Mouse (Mus musculus) MEL (cell line): Measurements from ENCODE around the gene Gramd4. TPM values are rescaled to one million over a fixed set of nuclear protein-coding genes. Genes with fewer than 3 reads are reported as not detected.

Source experiments
- DNase-seq: peaks from one replicate; pipeline ENCODE4 v3.0.0; 2011; ENCODE audit warnings: low read depth, low spot score
- H3K27ac ChIP-seq: 2 replicates; pipeline ENCODE4 v1.5.1; 2012; ENCODE audit warnings: low read depth, mild to moderate bottlenecking, control low read depth, low read length, moderate library complexity; ENCODE audit not compliant: control insufficient read depth
- H3K27me3 ChIP-seq, 2 experiments: fragments of 150-350 bp in 1 of 2; sonication (generic) in 1 of 2; 2 replicates each; pipeline ENCODE4 v1.6.1; 2012; ENCODE audit warnings: low read length in 2 of 2, mild to moderate bottlenecking in 2 of 2, improper control_type of control experiment in 1 of 2, moderate library complexity in 1 of 2; ENCODE audit not compliant: insufficient read depth in 2 of 2, control insufficient read depth in 1 of 2
- H3K36me3 ChIP-seq, 2 experiments: 2 replicates each; pipeline ENCODE4 v1.6.1; 2012 to 2014; ENCODE audit warnings: low read length in 2 of 2, improper control_type of control experiment in 1 of 2, inconsistent platforms in 1 of 2, mild to moderate bottlenecking in 1 of 2; ENCODE audit not compliant: insufficient read depth in 2 of 2, control insufficient read depth in 1 of 2
- H3K4me1 ChIP-seq, 2 experiments: fragments of 150-350 bp in 1 of 2; sonication (generic) in 1 of 2; 2 replicates each; pipeline ENCODE4 v1.6.1; 2012; ENCODE audit warnings: low read length in 2 of 2, improper control_type of control experiment in 1 of 2, mild to moderate bottlenecking in 1 of 2; ENCODE audit not compliant: insufficient read depth in 2 of 2, control insufficient read depth in 1 of 2
- H3K4me3 ChIP-seq, 2 experiments: fragments of 150-350 bp in 1 of 2; sonication (generic) in 1 of 2; 2 replicates each; pipeline ENCODE4 v1.5.1; 2012; ENCODE audit warnings: low read depth in 2 of 2, low read length in 2 of 2, mild to moderate bottlenecking in 2 of 2, moderate library complexity in 2 of 2, control low read depth in 1 of 2, improper control_type of control experiment in 1 of 2; ENCODE audit not compliant: control insufficient read depth in 1 of 2, insufficient read depth in 1 of 2
- H3K79me2 ChIP-seq: 2 replicates; pipeline ENCODE4 v1.6.1; 2012; ENCODE audit warnings: mild to moderate bottlenecking, low read length, moderate library complexity; ENCODE audit not compliant: control insufficient read depth, poor library complexity, insufficient read depth
- H3K9ac ChIP-seq: 2 replicates; pipeline ENCODE4 v1.6.1; 2012; ENCODE audit warnings: low read depth, mild to moderate bottlenecking, control low read depth, low read length, moderate library complexity; ENCODE audit not compliant: control insufficient read depth, poor library complexity, severe bottlenecking
- H3K9me3 ChIP-seq: fragments of 150-350 bp; sonication (generic); replicated peaks from 2 replicates; pipeline ENCODE4 v1.6.1; 2012; ENCODE audit warnings: mild to moderate bottlenecking, low read length, improper control_type of control experiment, moderate library complexity; ENCODE audit not compliant: insufficient read depth
- CTCF ChIP-seq, 3 experiments: IDR thresholded peaks in 2 of 3; conservative IDR thresholded peaks in 1 of 3; 2 replicates each; pipeline ENCODE4 v1.5.1; 2011 to 2012; ENCODE audit warnings: low read length in 3 of 3, low read depth in 2 of 3, mild to moderate bottlenecking in 2 of 3, improper control_type of control experiment in 1 of 3, inconsistent platforms in 1 of 3, mixed read lengths in 1 of 3, moderate library complexity in 1 of 3; ENCODE audit not compliant: control insufficient read depth in 1 of 3, insufficient read depth in 1 of 3, poor library complexity in 1 of 3, severe bottlenecking in 1 of 3
- E2F4 ChIP-seq: IDR thresholded peaks from 2 replicates; pipeline ENCODE4 v1.6.1; 2011; ENCODE audit warnings: low read depth, low read length, improper control_type of control experiment, borderline replicate concordance
- EP300 ChIP-seq, 2 experiments: IDR thresholded peaks; 2 replicates each; pipeline ENCODE4 v1.6.1; 2011; ENCODE audit warnings: improper control_type of control experiment in 2 of 2, low read length in 2 of 2, low read depth in 1 of 2, mild to moderate bottlenecking in 1 of 2
- ETS1 ChIP-seq: IDR thresholded peaks from 2 replicates; pipeline ENCODE4 v1.6.1; 2012; ENCODE audit warnings: low read depth, mild to moderate bottlenecking, inconsistent platforms, low read length, improper control_type of control experiment, moderate library complexity
- GABPA ChIP-seq: IDR thresholded peaks from 2 replicates; pipeline ENCODE4 v1.6.1; 2012; ENCODE audit warnings: low read depth, mild to moderate bottlenecking, inconsistent platforms, low read length, improper control_type of control experiment, moderate library complexity
- GATA1 ChIP-seq: IDR thresholded peaks from 2 replicates; pipeline ENCODE4 v1.6.1; 2011; ENCODE audit warnings: low read depth, low read length, improper control_type of control experiment
- MAFK ChIP-seq: IDR thresholded peaks from 2 replicates; pipeline ENCODE4 v1.6.1; 2011; ENCODE audit warnings: low read depth, mild to moderate bottlenecking, low read length, improper control_type of control experiment, borderline replicate concordance
- MAX ChIP-seq: IDR thresholded peaks from 2 replicates; pipeline ENCODE4 v1.6.1; 2011; ENCODE audit warnings: low read length, improper control_type of control experiment
- MAZ ChIP-seq: IDR thresholded peaks from 2 replicates; pipeline ENCODE4 v1.6.1; 2012; ENCODE audit warnings: low read depth, mild to moderate bottlenecking, inconsistent platforms, low read length, improper control_type of control experiment
- MYB ChIP-seq: IDR thresholded peaks from 2 replicates; pipeline ENCODE4 v1.6.1; 2011; ENCODE audit warnings: mild to moderate bottlenecking, low read depth, low read length, improper control_type of control experiment
- NRF1 ChIP-seq: IDR thresholded peaks from 2 replicates; pipeline ENCODE4 v1.6.1; 2014; ENCODE audit warnings: low read depth, mild to moderate bottlenecking, inconsistent platforms, low read length, improper control_type of control experiment, moderate library complexity; ENCODE audit not compliant: poor library complexity, insufficient read depth, severe bottlenecking
- POLR2A ChIP-seq, 2 experiments: IDR thresholded peaks; 2 replicates each; pipeline ENCODE4 v1.6.1; 2011 to 2012; ENCODE audit warnings: low read length in 2 of 2, mild to moderate bottlenecking in 2 of 2, control low read depth in 1 of 2, improper control_type of control experiment in 1 of 2, low read depth in 1 of 2, moderate library complexity in 1 of 2; ENCODE audit not compliant: control insufficient read depth in 1 of 2, insufficient read depth in 1 of 2, poor library complexity in 1 of 2
- POLR2AphosphoS5 ChIP-seq: IDR thresholded peaks from 2 replicates; pipeline ENCODE4 v1.6.1; 2012; ENCODE audit warnings: low read depth, borderline replicate concordance, mild to moderate bottlenecking, inconsistent platforms, low read length, moderate library complexity, mixed read lengths
- SMC3 ChIP-seq: IDR thresholded peaks from 2 replicates; pipeline ENCODE4 v1.6.1; 2011; ENCODE audit warnings: low read depth, low read length, improper control_type of control experiment
- ZKSCAN1 ChIP-seq: IDR thresholded peaks from 2 replicates; pipeline ENCODE4 v1.6.1; 2012; ENCODE audit warnings: low read depth, mild to moderate bottlenecking, inconsistent platforms, low read length, improper control_type of control experiment, moderate library complexity
- polyA plus RNA-seq, 2 experiments: library from polyadenylated mRNA; stranded (reverse) in 1 of 2; unstranded in 1 of 2; fragments of >175 nt in 1 of 2; fragments of >200 nt in 1 of 2; gene quantifications; 2 replicates each; pipeline versions ENCODE4 v1.2.1 to v1.2.4; 2012; ENCODE audit warnings: low replicate concordance in 2 of 2, low read depth in 1 of 2; ENCODE audit not compliant: insufficient read length in 2 of 2, insufficient read depth in 1 of 2, missing spikeins in 1 of 2
- total RNA-seq: library from RNA; depleted of rRNA; stranded (reverse); fragments of 300-350 nt; gene quantifications from 2 replicates; pipeline ENCODE4 v1.2.3, GENCODE M21; 2012

Gene Gramd4
- total and polyA plus RNA-seq, 3 experiments = 35.2 to 43.1 (median 38.0) TPM

GRCm38 (mm10) chr15:86018753-86019512 is 38.6 kb upstream of the Gramd4 start:
- peak; percentile 54 for DNase-seq
- H3K27me3 ChIP-seq = no peaks in the 10 kb centered on the region

GRCm38 (mm10) chr15:86020008-86020407 is 37.5 kb upstream of the Gramd4 start:
- no peak overlapping the region for H3K4me3 ChIP-seq
- no peaks in the 10 kb centered on the region; the same call in 1 of the 2 replicates for H3K79me2 ChIP-seq
- peaks cover 0 to 14% of the 10 kb centered on the region in 2 experiments; a peak in 2 of 4 replicates for H3K36me3 ChIP-seq
- no peak for TF ChIP-seq ETS1
- no peak for TF ChIP-seq NRF1
- no peak for TF ChIP-seq MAX
- TF ChIP-seq ZKSCAN1 = no peak
- no peak for TF ChIP-seq MYB
- TF ChIP-seq CTCF (IDR thresholded peaks at IDR 0.05 in 2 of 3, conservative IDR thresholded peaks at IDR 0.05 in 1 of 3; ENCODE audit: control insufficient read depth in 1 of 3, insufficient read depth in 1 of 3, low read depth in 2 of 3, low read length in 3 of 3, poor library complexity in 1 of 3, severe bottlenecking in 1 of 3) = no peak
- peaks cover 13 to 40% of the 10 kb centered on the region in 2 experiments for H3K4me1 ChIP-seq
- no peak overlapping the region for H3K9ac ChIP-seq
- no peak overlapping the region for H3K27ac ChIP-seq
- DNase-seq = no peak
- no peaks in the 10 kb centered on the region for H3K9me3 ChIP-seq
- H3K27me3 ChIP-seq = no peaks in the 10 kb centered on the region

More at GRCm38 (mm10) chr15:86018753-86019512, 38.6 kb upstream of the Gramd4 start:
- H3K4me1 ChIP-seq = peaks cover 15 to 38% of the 10 kb centered on the region in 2 experiments
- no peaks in the 10 kb centered on the region; the same call in 1 of the 2 replicates for H3K79me2 ChIP-seq
- H3K9ac ChIP-seq = no peak overlapping the region
- H3K36me3 ChIP-seq = peaks cover 0 to 15% of the 10 kb centered on the region in 2 experiments; a peak in 2 of 4 replicates
- no peak overlapping the region for H3K27ac ChIP-seq
- no peak overlapping the region for H3K4me3 ChIP-seq
- no peaks in the 10 kb centered on the region for H3K9me3 ChIP-seq
- no peak for TF ChIP-seq POLR2AphosphoS5
- peak; percentile 32; the same call in 1 of the 2 replicates for TF ChIP-seq GABPA
- no peak for TF ChIP-seq GATA1
- TF ChIP-seq POLR2A (IDR thresholded peaks at IDR 0.05; ENCODE audit: control insufficient read depth in 1 of 2, insufficient read depth in 1 of 2, low read depth in 1 of 2, low read length in 2 of 2, poor library complexity in 1 of 2) = no peak
- peak; percentile 20 for TF ChIP-seq SMC3
- TF ChIP-seq EP300 (IDR thresholded peaks at IDR 0.05; ENCODE audit: low read depth in 1 of 2, low read length in 2 of 2) = no peak
- peak; percentile 64 for TF ChIP-seq MAFK
- TF ChIP-seq E2F4 = no peak
- TF ChIP-seq MAZ = no peak
- peak; percentile 21 to 56 (median 36); a peak in 4 of 6 replicates for TF ChIP-seq CTCF (IDR thresholded peaks at IDR 0.05 in 2 of 3, conservative IDR thresholded peaks at IDR 0.05 in 1 of 3; ENCODE audit: control insufficient read depth in 1 of 3, insufficient read depth in 1 of 3, low read depth in 2 of 3, low read length in 3 of 3, poor library complexity in 1 of 3, severe bottlenecking in 1 of 3)
